Comparison of ENCODE assay signal across 10 mouse cellular contexts in the genomic region with DNA sequence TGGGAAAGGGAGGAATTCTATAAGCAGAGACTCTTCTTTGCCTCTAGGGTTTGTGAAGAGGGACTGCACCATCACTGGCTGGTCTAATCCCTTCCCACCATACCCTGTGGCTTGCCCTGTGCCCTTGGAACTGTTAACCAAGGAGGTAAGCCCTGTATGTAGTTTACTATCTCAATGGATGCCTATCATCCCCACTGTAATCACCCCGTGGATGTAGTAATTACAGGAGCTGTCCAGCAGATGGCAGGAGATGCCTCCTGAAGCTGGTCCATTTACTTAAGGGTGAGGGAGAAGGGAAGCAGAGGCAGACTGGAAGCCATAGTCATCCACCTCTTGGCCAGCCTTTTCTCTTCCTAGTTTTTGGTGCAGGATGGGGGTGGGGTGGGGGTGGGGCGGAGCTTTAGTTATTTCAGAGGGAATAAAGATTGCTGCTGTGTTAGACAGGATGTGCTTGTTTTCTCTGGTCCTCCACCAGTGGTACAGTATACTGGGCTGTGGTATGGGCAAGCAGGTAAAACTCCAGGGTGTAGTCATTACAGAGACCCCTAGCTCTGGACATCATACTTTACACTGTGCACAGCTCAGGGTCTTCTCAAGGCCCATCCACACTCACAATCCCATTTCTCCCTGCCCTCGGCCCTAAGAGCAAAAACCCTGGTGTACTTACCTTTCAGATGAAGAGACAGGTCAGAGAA. TPM values are rescaled to one million over a fixed set of nuclear protein-coding genes. Genes with fewer than 3 reads are reported as not detected.
A peak's percentile ranks its signal among the peaks of the same experiment; 100 is the strongest.
DNase-seq lines count a peak whose midpoint lies in the region; ATAC-seq and TF ChIP-seq lines count a peak whose summit lies in the region.
"Had no signal": no experiment of that assay in that cellular context is flagged by ENCODE, and none has a peak within 500 bp of the region (broad histone marks: within the 10 kb centered on the region; RNA-seq: fewer than 3 reads in every experiment).

No protein-coding gene starts in this region.

- H3K9me3 ChIP-seq in forebrain, embryonic 15.5 days: no peaks in the 10 kb centered on the region
- H3K9me3 ChIP-seq: heart, embryonic 13.5 days had no signal

- H3K9ac ChIP-seq in forebrain, embryonic 15.5 days (replicated peaks): no peak overlapping the region
- H3K9ac ChIP-seq: heart, embryonic 13.5 days had no signal

- no peak overlapping the region for H3K27ac ChIP-seq in thymus, adult 2 months (ENCODE audit: control insufficient read depth, insufficient read depth, low read length)
- no peak overlapping the region for H3K27ac ChIP-seq in forebrain, embryonic 15.5 days (replicated peaks)
- H3K27ac ChIP-seq: heart, embryonic 13.5 days had no signal

- no peaks in the 10 kb centered on the region for H3K4me1 ChIP-seq in thymus, adult 2 months (replicated peaks; ENCODE audit: control insufficient read depth, insufficient read depth, low read length)
- H3K4me1 ChIP-seq in forebrain, embryonic 15.5 days: 0 out of 2 replicates have a peak, but pooled peaks cover 3% of the 10 kb centered on the region
- H3K4me1 ChIP-seq: heart, embryonic 13.5 days had no signal

- TF ChIP-seq POLR2A in thymus, adult 2 months (IDR thresholded peaks at IDR 0.05; ENCODE audit: control insufficient read depth, extremely low read depth, insufficient read depth, low read length, poor library complexity): no peak

- TF ChIP-seq CTCF in thymus, adult 2 months (IDR thresholded peaks at IDR 0.05; ENCODE audit: borderline replicate concordance, control insufficient read depth, extremely low read depth, insufficient read depth, low read length, poor library complexity): no peak

- H3K4me2 ChIP-seq in forebrain, embryonic 15.5 days (replicated peaks): no peak overlapping the region
- H3K4me2 ChIP-seq: heart, embryonic 13.5 days had no signal

- no peaks in the 10 kb centered on the region for H3K27me3 ChIP-seq in thymus, adult 2 months (ENCODE audit: control insufficient read depth, insufficient read depth, low read length)
- no peaks in the 10 kb centered on the region for H3K27me3 ChIP-seq in forebrain, embryonic 15.5 days

- peak; percentile 61 for ATAC-seq in forebrain, embryonic 15.5 days (replicated peaks)

- no peaks in the 10 kb centered on the region for H3K36me3 ChIP-seq in thymus, adult 2 months (ENCODE audit: control insufficient read depth, insufficient read depth, low read length)
- no peaks in the 10 kb centered on the region for H3K36me3 ChIP-seq in forebrain, embryonic 15.5 days
- H3K36me3 ChIP-seq: heart, embryonic 13.5 days had no signal

- DNase-seq in adrenal gland, adult (ENCODE audit: inconsistent age in 2 of 2, low spot score in 1 of 2): peak; percentile 38 to 77
- DNase-seq in adrenal gland, postnatal 4 days (ENCODE audit: low spot score in 2 of 2): no peak
- DNase-seq in thymus, adult 2 months: peak; percentile 46
- no peak for DNase-seq in thymus, adult 18-20 months
- DNase-seq in layer of hippocampus, adult 8-10 months (ENCODE audit: low spot score in 2 of 2): peak; percentile 37 to 51
- peak; percentile 78 for DNase-seq in mesoderm, embryonic 11.5 days (ENCODE audit: low read depth, low spot score)
- DNase-seq in testis, postnatal 10 days (ENCODE audit: low spot score): peak; percentile 65

- no peak overlapping the region for H3K4me3 ChIP-seq in thymus, adult 2 months (ENCODE audit: control insufficient read depth, insufficient read depth, low read length)
- H3K4me3 ChIP-seq in forebrain, embryonic 15.5 days: no peak overlapping the region
- H3K4me3 ChIP-seq: heart, embryonic 13.5 days had no signal

- 56% methylated on average over 3 of the region's 3 CpGs for WGBS in thymus, adult 2 months
- 46% methylated on average over 3 of the region's 3 CpGs for WGBS in forebrain, embryonic 15.5 days

RNA-seq across cellular contexts. Expression of gene Ghrhr, which starts 3.7 kb away (rescaled TPM):
- not detected for total RNA-seq in adrenal gland, postnatal 4 days (2021)
- polyA plus RNA-seq in thymus, adult 2 months (2012; rRNA removed): 0.32 and 0.74 TPM in 2 replicates
- not detected in 2 replicates for polyA plus RNA-seq in forebrain, embryonic 15.5 days (2015; fragmentation: Nextera tagmentation; extraction: Ambion mirVana)
- total RNA-seq in layer of hippocampus, adult 8-10 months (2022): not detected
- total RNA-seq: neutrophil, adult 5-6 weeks had no signal
- polyA plus RNA-seq: heart, embryonic 13.5 days had no signal

RNA-seq across cellular contexts. Expression of gene Aqp1, which starts 43.6 kb away (rescaled TPM):
- total RNA-seq in adrenal gland, postnatal 4 days (2021): 10 to 100 TPM; 71.4 to 78.1 TPM
- polyA plus RNA-seq in thymus, adult 2 months (2012; rRNA removed): 77.6 and 119 TPM in 2 replicates
- 5.8 and 12.2 TPM in 2 replicates for polyA plus RNA-seq in forebrain, embryonic 15.5 days (2015; fragmentation: Nextera tagmentation; extraction: Ambion mirVana)
- total RNA-seq in layer of hippocampus, adult 8-10 months (2022): 1 to 10 TPM in 2 of 4 experiments, under 1 TPM in 2; 0.19 to 1.3 (median 0.85) TPM

Comparison
In these comparisons a context has a peak if more than half of its experiments do, and no peak if none do; other contexts are left out.
1. DNase-seq: peak in adrenal gland, adult (2 of 2), thymus, adult 2 months (single experiment), layer of hippocampus, adult 8-10 months (2 of 2), mesoderm, embryonic 11.5 days (single experiment) and testis, postnatal 10 days (single experiment); none in adrenal gland, postnatal 4 days (0 of 2) and thymus, adult 18-20 months (0 of 2).
2. RNA of gene Aqp1, which starts 43.6 kb away (total RNA-seq): 71.4 to 78.1 TPM in adrenal gland, postnatal 4 days; 0.19 to 1.3 TPM in layer of hippocampus, adult 8-10 months; every median in the first group is over 10 times any median in the second.